Mouse (Mus musculus) MEL (cell line): Measurements from ENCODE around the gene Focad.

Experiments
- CTCF ChIP-seq, 3 experiments: IDR thresholded peaks in 2 of 3; conservative IDR thresholded peaks in 1 of 3; 2 replicates each; pipeline ENCODE4 v1.5.1; 2011 to 2012; ENCODE audit warnings: low read length in 3 of 3, low read depth in 2 of 3, mild to moderate bottlenecking in 2 of 3, improper control_type of control experiment in 1 of 3, inconsistent platforms in 1 of 3, mixed read lengths in 1 of 3, moderate library complexity in 1 of 3; ENCODE audit not compliant: control insufficient read depth in 1 of 3, insufficient read depth in 1 of 3, poor library complexity in 1 of 3, severe bottlenecking in 1 of 3
- EP300 ChIP-seq, 2 experiments: IDR thresholded peaks; 2 replicates each; pipeline ENCODE4 v1.6.1; 2011; ENCODE audit warnings: improper control_type of control experiment in 2 of 2, low read length in 2 of 2, low read depth in 1 of 2, mild to moderate bottlenecking in 1 of 2
- ETS1 ChIP-seq: IDR thresholded peaks from 2 replicates; pipeline ENCODE4 v1.6.1; 2012; ENCODE audit warnings: low read depth, mild to moderate bottlenecking, inconsistent platforms, low read length, improper control_type of control experiment, moderate library complexity
- GATA1 ChIP-seq: IDR thresholded peaks from 2 replicates; pipeline ENCODE4 v1.6.1; 2011; ENCODE audit warnings: low read depth, low read length, improper control_type of control experiment
- POLR2A ChIP-seq, 2 experiments: IDR thresholded peaks; 2 replicates each; pipeline ENCODE4 v1.6.1; 2011 to 2012; ENCODE audit warnings: low read length in 2 of 2, mild to moderate bottlenecking in 2 of 2, control low read depth in 1 of 2, improper control_type of control experiment in 1 of 2, low read depth in 1 of 2, moderate library complexity in 1 of 2; ENCODE audit not compliant: control insufficient read depth in 1 of 2, insufficient read depth in 1 of 2, poor library complexity in 1 of 2
- POLR2AphosphoS2 ChIP-seq: IDR thresholded peaks from 2 replicates; pipeline ENCODE4 v1.6.1; 2011; ENCODE audit warnings: low read length, improper control_type of control experiment
- RAD21 ChIP-seq: IDR thresholded peaks from 2 replicates; pipeline ENCODE4 v1.6.1; 2011; ENCODE audit warnings: mild to moderate bottlenecking, low read depth, low read length, improper control_type of control experiment
- TAL1 ChIP-seq: IDR thresholded peaks from 2 replicates; pipeline ENCODE4 v1.6.1; 2012; ENCODE audit warnings: mild to moderate bottlenecking, inconsistent platforms, low read length, moderate library complexity, mixed read lengths
- USF1 ChIP-seq: IDR thresholded peaks from 2 replicates; pipeline ENCODE4 v1.6.1; 2014; ENCODE audit warnings: low read depth, mild to moderate bottlenecking, inconsistent platforms, low read length, improper control_type of control experiment, moderate library complexity
- ZNF384 ChIP-seq: IDR thresholded peaks from 2 replicates; pipeline ENCODE4 v1.6.1; 2012; ENCODE audit warnings: low read depth, mild to moderate bottlenecking, inconsistent platforms, low read length, improper control_type of control experiment

DNA sequence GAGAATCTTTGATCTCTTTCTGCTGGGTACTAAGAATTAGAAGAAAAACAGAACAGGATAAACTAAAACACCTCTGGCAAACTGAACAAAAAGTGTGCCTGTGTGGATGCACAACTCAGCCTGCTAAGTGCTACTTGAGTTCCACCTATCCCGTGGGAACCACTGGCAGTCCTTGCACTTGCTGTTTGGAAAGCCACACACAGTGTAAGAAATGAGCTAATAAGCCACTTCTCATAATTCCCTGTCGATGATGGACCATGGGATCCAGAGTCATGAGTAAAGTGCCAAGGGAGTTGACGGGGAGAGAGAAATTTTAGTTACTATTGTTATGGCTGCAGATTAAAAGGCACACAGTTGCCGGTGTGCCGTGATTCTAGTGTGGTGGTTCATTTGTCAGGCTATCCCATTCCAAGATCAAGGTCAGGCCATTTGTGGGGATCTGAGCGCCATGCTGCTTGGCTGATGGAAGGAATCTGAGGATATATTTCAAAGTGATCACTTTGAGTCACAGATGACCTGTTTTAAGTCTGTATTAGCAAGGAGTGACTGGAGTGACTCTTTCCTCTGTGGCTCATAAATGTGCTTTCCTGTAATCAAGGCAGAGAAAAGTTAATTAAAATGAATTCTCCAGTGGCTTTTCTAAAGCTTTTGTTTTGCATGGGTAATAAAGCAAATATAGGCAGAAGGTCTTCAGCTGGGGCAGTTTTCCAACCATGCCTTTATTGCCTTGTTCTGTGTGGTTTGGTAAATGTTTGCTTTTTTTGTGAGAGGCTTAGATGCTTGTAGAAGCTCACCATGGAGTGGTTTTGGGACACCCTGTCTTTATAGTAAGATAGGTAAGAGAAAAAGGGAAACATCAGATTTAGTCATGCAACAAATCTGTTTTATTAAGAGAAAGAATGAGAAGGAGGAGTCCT, 80.9 kb downstream of the Focad start:
- TF ChIP-seq CTCF (IDR thresholded peaks at IDR 0.05 in 2 of 3, conservative IDR thresholded peaks at IDR 0.05 in 1 of 3; ENCODE audit: control insufficient read depth in 1 of 3, insufficient read depth in 1 of 3, low read depth in 2 of 3, low read length in 3 of 3, poor library complexity in 1 of 3, severe bottlenecking in 1 of 3) (no peak), ZNF384 (no peak), POLR2AphosphoS2 (no peak), POLR2A (IDR thresholded peaks at IDR 0.05; ENCODE audit: control insufficient read depth in 1 of 2, insufficient read depth in 1 of 2, low read depth in 1 of 2, low read length in 2 of 2, poor library complexity in 1 of 2) (no peak), EP300 (IDR thresholded peaks at IDR 0.05; ENCODE audit: low read depth in 1 of 2, low read length in 2 of 2) (no peak), GATA1 (no peak), TAL1 (no peak), ETS1 (no peak), RAD21 (no peak), USF1 (no peak)
